Mouse (Mus musculus): ENCODE data around the gene Elk4. TPM values are rescaled to one million over a fixed set of nuclear protein-coding genes. Genes with fewer than 3 reads are reported as not detected.

The Elk4 gene
- 27.4 TPM for polyA plus RNA-seq (2014; fragmentation: Illumina TruSeq; extraction: RNeasy Lipid Tissue Mini Kit (QIAGEN cat#74804); ENCODE audit: low read depth, low replicate concordance)

GRCm38 (mm10) chr1:132007282-132007815 lies at the start of gene Elk4:
TSS of gene Elk4 (plus strand) at chr1:132007607.

GRCm38 (mm10) chr1:131962606-131963084 lies 44.8 kb upstream of the Elk4 start, which contains the start of gene Slc45a3:
TSS of gene Slc45a3 (plus strand) at chr1:131962967.

GRCm38 (mm10) chr1:132067261-132068255 lies 60.2 kb downstream of the Elk4 start, which contains the start of gene Mfsd4a:
TSS of gene Mfsd4a (minus strand) at chr1:132068062.

Other genes starting within 250 kb of the Elk4 start
- gene Pm20d1, start 210.2 kb upstream of the Elk4 start, polyA plus RNA-seq (2014; fragmentation: Illumina TruSeq; extraction: RNeasy Lipid Tissue Mini Kit (QIAGEN cat#74804); ENCODE audit: low read depth, low replicate concordance) = 57.1 TPM
- 0.69 TPM for gene Slc41a1, start 180.1 kb upstream of the Elk4 start, polyA plus RNA-seq (2014; fragmentation: Illumina TruSeq; extraction: RNeasy Lipid Tissue Mini Kit (QIAGEN cat#74804); ENCODE audit: low read depth, low replicate concordance)
- gene Rab29, start 140.4 kb upstream of the Elk4 start, polyA plus RNA-seq (2014; fragmentation: Illumina TruSeq; extraction: RNeasy Lipid Tissue Mini Kit (QIAGEN cat#74804); ENCODE audit: low read depth, low replicate concordance) = 6.6 TPM
- gene Nucks1, start 97.1 kb upstream of the Elk4 start, polyA plus RNA-seq (2014; fragmentation: Illumina TruSeq; extraction: RNeasy Lipid Tissue Mini Kit (QIAGEN cat#74804); ENCODE audit: low read depth, low replicate concordance) = 48.2 TPM
- gene Slc45a3, start 44.6 kb upstream of the Elk4 start, polyA plus RNA-seq (2014; fragmentation: Illumina TruSeq; extraction: RNeasy Lipid Tissue Mini Kit (QIAGEN cat#74804); ENCODE audit: low read depth, low replicate concordance) = 9.3 TPM
- gene Mfsd4a, start 60.5 kb downstream of the Elk4 start, polyA plus RNA-seq (2014; fragmentation: Illumina TruSeq; extraction: RNeasy Lipid Tissue Mini Kit (QIAGEN cat#74804); ENCODE audit: low read depth, low replicate concordance) = not detected
- 1.5 TPM for gene Cdk18, start 132.1 kb downstream of the Elk4 start, polyA plus RNA-seq (2014; fragmentation: Illumina TruSeq; extraction: RNeasy Lipid Tissue Mini Kit (QIAGEN cat#74804); ENCODE audit: low read depth, low replicate concordance)
- gene Lemd1, start 183.8 kb downstream of the Elk4 start, polyA plus RNA-seq (2014; fragmentation: Illumina TruSeq; extraction: RNeasy Lipid Tissue Mini Kit (QIAGEN cat#74804); ENCODE audit: low read depth, low replicate concordance) = not detected
- gene AC124108.1, start 183.8 kb downstream of the Elk4 start, polyA plus RNA-seq (2014; fragmentation: Illumina TruSeq; extraction: RNeasy Lipid Tissue Mini Kit (QIAGEN cat#74804); ENCODE audit: low read depth, low replicate concordance) = not detected
- not detected for gene Gm10188, start 222.2 kb downstream of the Elk4 start, polyA plus RNA-seq (2014; fragmentation: Illumina TruSeq; extraction: RNeasy Lipid Tissue Mini Kit (QIAGEN cat#74804); ENCODE audit: low read depth, low replicate concordance)

Data from liver, adult 10 weeks (tissue).